Mouse (Mus musculus) G1E (cell line): ENCODE data around the gene Cd40.

Experiments used
- CTCF ChIP-seq: IDR thresholded peaks from 2 replicates; pipeline ENCODE4 v1.5.1; 2012; ENCODE audit warnings: low read depth, low read length, inconsistent platforms, mixed read lengths
- GATA1 ChIP-seq: IDR thresholded peaks from 2 replicates; pipeline ENCODE4 v1.6.1; 2012; ENCODE audit warnings: borderline replicate concordance, low read length, inconsistent platforms, mixed read lengths
- GATA2 ChIP-seq: IDR thresholded peaks from 2 replicates; pipeline ENCODE4 v1.6.1; 2012; ENCODE audit warnings: low read depth, low read length, inconsistent platforms, borderline replicate concordance
- POLR2AphosphoS5 ChIP-seq: IDR thresholded peaks from 2 replicates; pipeline ENCODE4 v1.6.1; 2012; ENCODE audit warnings: low read depth, low read length, inconsistent platforms; ENCODE audit not compliant: insufficient replicate concordance
- TAL1 ChIP-seq: conservative IDR thresholded peaks from 2 replicates; pipeline ENCODE4 v1.6.1; 2012; ENCODE audit warnings: low read depth, low read length, inconsistent platforms, mixed read lengths

DNA sequence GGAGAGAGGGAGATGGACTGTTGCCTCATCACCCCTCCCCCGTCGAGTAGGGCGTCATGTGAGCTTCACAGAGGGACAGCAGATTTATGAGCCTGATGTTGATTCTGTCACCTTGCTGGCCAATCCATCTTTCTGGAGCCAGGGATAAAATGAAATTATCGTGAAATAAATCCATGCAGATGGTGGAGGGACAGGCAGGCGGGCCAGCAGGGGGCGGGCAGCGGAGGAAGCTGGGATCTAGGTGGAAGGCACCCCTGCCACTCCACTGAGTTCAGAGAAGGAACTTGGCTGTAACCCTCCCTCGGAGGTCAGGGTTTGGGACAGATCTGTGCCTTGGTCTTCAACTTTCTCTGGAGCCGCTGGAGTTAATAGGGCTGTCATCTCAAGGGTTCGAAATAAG is 23.2 kb downstream of the Cd40 start:
- no peak for TF ChIP-seq CTCF
- TF ChIP-seq POLR2AphosphoS5 = no peak
- no peak for TF ChIP-seq GATA1
- no peak for TF ChIP-seq TAL1
- TF ChIP-seq GATA2 = no peak
